Mouse (Mus musculus) olfactory bulb, adult 2 months (tissue): ENCODE data around the gene Lrpprc.

ENCODE experiments used
- CTCF ChIP-seq: fragments of 200-500 bp; IDR thresholded peaks from 2 replicates; pipeline ENCODE4 v1.5.1; 2012; ENCODE audit warnings: low read depth, mild to moderate bottlenecking, low read length, moderate library complexity; ENCODE audit not compliant: insufficient read depth
- POLR2A ChIP-seq: fragments of 200-500 bp; IDR thresholded peaks from 2 replicates; pipeline ENCODE4 v1.6.1; 2012; ENCODE audit warnings: mild to moderate bottlenecking, low read depth, low read length, moderate library complexity; ENCODE audit not compliant: insufficient read depth

- TF ChIP-seq POLR2A: no peak
- no peak for TF ChIP-seq CTCF
Measured at GRCm38 (mm10) chr17:84656653-84657421, 133.8 kb downstream of the Lrpprc start.
